Mouse (Mus musculus) CH12.LX (cell line): ENCODE results near the gene B4galt1. TPM values are rescaled to one million over a fixed set of nuclear protein-coding genes. Genes with fewer than 3 reads are reported as not detected.

ENCODE experiments used
- DNase-seq: peaks from one replicate; pipeline ENCODE4 v3.0.0-alpha.2; 2013; ENCODE audit errors: extremely low read depth
- H3K27ac ChIP-seq: 2 replicates; pipeline ENCODE4 v1.5.1; 2012; ENCODE audit warnings: low read depth, mild to moderate bottlenecking, control low read depth, moderate library complexity; ENCODE audit not compliant: insufficient read depth
- H3K27me3 ChIP-seq: replicated peaks from 2 replicates; pipeline ENCODE3; 2012; ENCODE audit warnings: inconsistent platforms
- H3K36me3 ChIP-seq, 2 experiments: replicated peaks in 1 of 2; 2 replicates each; pipeline versions ENCODE3 to v1.6.1; 2012; ENCODE audit warnings: inconsistent platforms in 1 of 2, low read length in 1 of 2, mild to moderate bottlenecking in 1 of 2, mixed read lengths in 1 of 2, moderate library complexity in 1 of 2; ENCODE audit not compliant: control insufficient read depth in 1 of 2, insufficient read depth in 1 of 2
- H3K4me1 ChIP-seq, 2 experiments: 2 replicates each; pipeline ENCODE4 v1.6.1; 2012; ENCODE audit warnings: inconsistent platforms in 1 of 2, moderate library complexity in 1 of 2; ENCODE audit not compliant: insufficient read depth in 2 of 2, control insufficient read depth in 1 of 2
- H3K4me2 ChIP-seq: 2 replicates; pipeline ENCODE4 v1.6.1; 2012; ENCODE audit warnings: low read depth, mild to moderate bottlenecking, control low read depth; ENCODE audit not compliant: poor library complexity, insufficient read depth, severe bottlenecking
- H3K4me3 ChIP-seq, 3 experiments: fragments of 150-350 bp in 1 of 3; sonication (generic) in 1 of 3; replicated peaks in 1 of 3; 2 replicates each; pipeline versions ENCODE3 to v1.5.1; 2011 to 2012; ENCODE audit warnings: low read depth in 2 of 3, low read length in 2 of 3, mild to moderate bottlenecking in 2 of 3, moderate library complexity in 2 of 3, control low read depth in 1 of 3, improper control_type of control experiment in 1 of 3, inconsistent platforms in 1 of 3, mixed read lengths in 1 of 3; ENCODE audit not compliant: poor library complexity in 1 of 3
- H3K79me2 ChIP-seq: replicated peaks from 2 replicates; pipeline ENCODE4 v1.6.1; 2012; ENCODE audit warnings: mild to moderate bottlenecking, moderate library complexity; ENCODE audit not compliant: control insufficient read depth, poor library complexity, insufficient read depth, severe bottlenecking; ENCODE audit errors: extremely low read depth
- H3K9ac ChIP-seq: 2 replicates; pipeline ENCODE4 v1.6.1; 2012; ENCODE audit warnings: low read depth, mild to moderate bottlenecking, control low read depth, moderate library complexity; ENCODE audit not compliant: insufficient read depth
- H3K9me3 ChIP-seq: replicated peaks from 2 replicates; pipeline ENCODE3; 2012; ENCODE audit warnings: low read length, inconsistent platforms, mixed read lengths
- BHLHE40 ChIP-seq: IDR thresholded peaks from 2 replicates; pipeline ENCODE4 v1.6.1; 2011; ENCODE audit warnings: mild to moderate bottlenecking, low read depth, low read length, improper control_type of control experiment
- CHD2 ChIP-seq: IDR thresholded peaks from 2 replicates; pipeline ENCODE4 v1.6.1; 2011; ENCODE audit warnings: low read length, improper control_type of control experiment
- ETS1 ChIP-seq: conservative IDR thresholded peaks from 2 replicates; pipeline ENCODE4 v1.6.1; 2012; ENCODE audit warnings: low read depth, mild to moderate bottlenecking, inconsistent platforms, low read length, improper control_type of control experiment, moderate library complexity
- HCFC1 ChIP-seq: IDR thresholded peaks from 2 replicates; pipeline ENCODE4 v1.6.1; 2012; ENCODE audit warnings: low read depth, mild to moderate bottlenecking, inconsistent platforms, low read length, improper control_type of control experiment
- IRF4 ChIP-seq: IDR thresholded peaks from 2 replicates; pipeline ENCODE4 v1.6.1; 2014; ENCODE audit warnings: low read depth, mild to moderate bottlenecking, inconsistent platforms, low read length, improper control_type of control experiment
- JUN ChIP-seq: IDR thresholded peaks from 2 replicates; pipeline ENCODE4 v1.6.1; 2011; ENCODE audit warnings: low read depth, mild to moderate bottlenecking, low read length, improper control_type of control experiment, moderate library complexity; ENCODE audit not compliant: insufficient read depth
- MAFK ChIP-seq: IDR thresholded peaks from 2 replicates; pipeline ENCODE4 v1.6.1; 2011; ENCODE audit warnings: low read length, improper control_type of control experiment; ENCODE audit not compliant: insufficient replicate concordance
- NRF1 ChIP-seq: IDR thresholded peaks from 2 replicates; pipeline ENCODE4 v1.6.1; 2014; ENCODE audit warnings: low read depth, mild to moderate bottlenecking, inconsistent platforms, low read length, improper control_type of control experiment, moderate library complexity
- PAX5 ChIP-seq: IDR thresholded peaks from 2 replicates; pipeline ENCODE4 v1.6.1; 2012; ENCODE audit warnings: low read length, inconsistent platforms, mixed read lengths
- POLR2A ChIP-seq: IDR thresholded peaks from 2 replicates; pipeline ENCODE4 v1.6.1; 2011; ENCODE audit warnings: low read depth, mild to moderate bottlenecking, improper control_type of control experiment, low read length
- POLR2AphosphoS2 ChIP-seq: IDR thresholded peaks from 2 replicates; pipeline ENCODE4 v1.6.1; 2011; ENCODE audit warnings: low read depth, low read length, improper control_type of control experiment
- RAD21 ChIP-seq: IDR thresholded peaks from 2 replicates; pipeline ENCODE4 v1.6.1; 2011; ENCODE audit warnings: low read depth, mild to moderate bottlenecking, low read length, improper control_type of control experiment, moderate library complexity
- RCOR1 ChIP-seq: conservative IDR thresholded peaks from 2 replicates; pipeline ENCODE4 v1.6.1; 2012; ENCODE audit warnings: low read depth, mild to moderate bottlenecking, inconsistent platforms, low read length, improper control_type of control experiment
- USF2 ChIP-seq: conservative IDR thresholded peaks from 2 replicates; pipeline ENCODE4 v1.6.1; 2011; ENCODE audit warnings: low read depth, low read length, improper control_type of control experiment
- ZC3H11A ChIP-seq: IDR thresholded peaks from 2 replicates; pipeline ENCODE4 v1.6.1; 2012; ENCODE audit warnings: low read depth, mild to moderate bottlenecking, inconsistent platforms, low read length, improper control_type of control experiment
- ZNF384 ChIP-seq: IDR thresholded peaks from 2 replicates; pipeline ENCODE4 v1.6.1; 2012; ENCODE audit warnings: low read depth, low read length, improper control_type of control experiment, inconsistent platforms
- dilution Hi-C: fragments of 300-500 bp; cut with MboI; formaldehyde crosslinking; loops from 2 replicates; pipeline ENCODE4 v1.14.3; 2020; ENCODE audit warnings: low sequenced_read_pairs; ENCODE audit not compliant: extremely low pct_unique_long_range_greater_than_20kb, extremely low pct_ligation_motif_present
- in situ Hi-C: fragments of 300-500 bp; cut with MboI; formaldehyde crosslinking; loops from 3 replicates; pipeline ENCODE4 v1.14.3; 2019; ENCODE audit warnings: low sequenced_read_pairs, low pct_ligation_motif_present, low pct_unique_long_range_greater_than_20kb, mixed read lengths
- polyA plus RNA-seq: library from polyadenylated mRNA; unstranded; fragments of >175 nt; gene quantifications from 2 replicates; pipeline ENCODE4 v1.2.1, GENCODE M21; 2012; ENCODE audit warnings: low read depth; ENCODE audit not compliant: insufficient read length
- total RNA-seq, 2 experiments: library from RNA; depleted of rRNA; stranded (reverse); fragments of 300-350 nt in 1 of 2; fragments of >200 nt in 1 of 2; gene quantifications; 2 replicates each; pipeline ENCODE4 v1.2.3; 2012 to 2014

The B4galt1 gene
- total and polyA plus RNA-seq, 3 experiments, result 46.6 to 80.2 (median 66.6) TPM

- H3K27ac ChIP-seq, result no peak overlapping the region
- TF ChIP-seq RCOR1, result no peak
- 0 out of 2 replicates have a peak, but pooled peaks have one; percentile 43 for TF ChIP-seq MAFK
- TF ChIP-seq, all 38 proteins: peak for 1
- in situ Hi-C loops, result no loop called here
- Histone ChIP-seq H3K9ac (no peak overlapping the region), H3K4me2 (no peak overlapping the region), H3K4me1 (peaks cover 9 to 77% of the 10 kb centered on the region in 2 experiments; a peak in 3 of 4 replicates), H3K27me3 (no peaks in the 10 kb centered on the region), H3K9me3 (no peaks in the 10 kb centered on the region), H3K4me3 (no peak overlapping the region), H3K79me2 (peaks cover 5% of the 10 kb centered on the region), H3K36me3 (peaks cover 72 to 99% of the 10 kb centered on the region in 2 experiments)
- no peak for DNase-seq
- dilution Hi-C loops, result no loop called here
Observed at GRCm38 (mm10) chr4:40815775-40816372, 37.9 kb downstream of the B4galt1 start.

GRCm38 (mm10) chr4:40815120-40815519 lies 38.7 kb downstream of the B4galt1 start:
- TF ChIP-seq IRF4, result no peak
- TF ChIP-seq RAD21, result no peak
- no peak for TF ChIP-seq POLR2AphosphoS2
- no peak for TF ChIP-seq POLR2A
- no peak for TF ChIP-seq BHLHE40
- Histone ChIP-seq H3K9me3 (no peaks in the 10 kb centered on the region), H3K79me2 (peaks cover 2% of the 10 kb centered on the region), H3K4me1 (peaks cover 9 to 70% of the 10 kb centered on the region in 2 experiments; a peak in 3 of 4 replicates), H3K27ac (no peak overlapping the region), H3K4me3 (no peak overlapping the region), H3K9ac (no peak overlapping the region), H3K27me3 (no peaks in the 10 kb centered on the region), H3K4me2 (no peak overlapping the region), H3K36me3 (peaks cover 75 to 99% of the 10 kb centered on the region in 2 experiments)
- no peak for DNase-seq
- in situ Hi-C loops, result no loop called here
- dilution Hi-C loops, result no loop called here

- H3K27ac ChIP-seq, result no peak overlapping the region
- H3K36me3 ChIP-seq, result peaks cover 72 to 99% of the 10 kb centered on the region in 2 experiments
- peaks cover 2% of the 10 kb centered on the region for H3K79me2 ChIP-seq
- no peak for DNase-seq
- peaks cover 9 to 62% of the 10 kb centered on the region in 2 experiments; a peak in 3 of 4 replicates for H3K4me1 ChIP-seq
- in situ Hi-C loops, result no loop called here
- TF ChIP-seq RCOR1 (no peak), ETS1 (no peak), MAFK (no peak), USF2 (no peak), CHD2 (no peak), NRF1 (no peak), PAX5 (no peak), JUN (no peak), ZNF384 (no peak), ZC3H11A (no peak), HCFC1 (no peak)
- H3K9me3 ChIP-seq, result no peaks in the 10 kb centered on the region
- dilution Hi-C loops, result no loop called here
- no peak overlapping the region for H3K4me2 ChIP-seq
- no peaks in the 10 kb centered on the region for H3K27me3 ChIP-seq
- H3K9ac ChIP-seq, result no peak overlapping the region
- no peak overlapping the region for H3K4me3 ChIP-seq
Observed at GRCm38 (mm10) chr4:40814359-40814758, 39.4 kb downstream of the B4galt1 start.
